Mouse (Mus musculus) liver, embryonic 16.5 days (tissue): Measurements from ENCODE around the gene Kdm6b. TPM values are rescaled to one million over a fixed set of nuclear protein-coding genes. Genes with fewer than 3 reads are reported as not detected.
A peak's percentile ranks its signal among the peaks of the same experiment; 100 is the strongest.

Experiments used
- ATAC-seq: fragments of 200-750 bp; cut with Nextera tagmentation; 2 replicates; pipeline ENCODE4 v1.8.0; 2017; ENCODE audit warnings: low read depth, mild to moderate bottlenecking, moderate number of reproducible peaks, moderate library complexity
- H3K27ac ChIP-seq: fragments of 300-500 bp; sonication (generic); 2 replicates; pipeline ENCODE4 v1.5.1; 2014; ENCODE audit warnings: mild to moderate bottlenecking, low read length
- H3K27me3 ChIP-seq: fragments of 300-500 bp; sonication (generic); 2 replicates; pipeline ENCODE4 v1.6.1; 2014; ENCODE audit warnings: low read depth, low read length, mixed read lengths; ENCODE audit not compliant: control insufficient read depth, insufficient read depth
- H3K36me3 ChIP-seq: fragments of 300-500 bp; sonication (generic); 2 replicates; pipeline ENCODE4 v1.6.1; 2014; ENCODE audit warnings: mild to moderate bottlenecking; ENCODE audit not compliant: control insufficient read depth, insufficient read depth
- H3K4me1 ChIP-seq: fragments of 300-500 bp; sonication (generic); 2 replicates; pipeline ENCODE4 v1.6.1; 2014; ENCODE audit warnings: low read depth, low read length, mixed read lengths; ENCODE audit not compliant: control insufficient read depth
- H3K4me2 ChIP-seq: fragments of 300-500 bp; sonication (generic); 2 replicates; pipeline ENCODE4 v1.6.1; 2014; ENCODE audit warnings: low read depth, low read length, mixed read lengths
- H3K4me3 ChIP-seq: fragments of 300-500 bp; sonication (generic); 2 replicates; pipeline ENCODE4 v1.5.1; 2014; ENCODE audit warnings: low read depth, mild to moderate bottlenecking, low read length
- H3K9ac ChIP-seq: fragments of 300-500 bp; sonication (generic); 2 replicates; pipeline ENCODE4 v1.6.1; 2014; ENCODE audit warnings: low read depth, low read length
- H3K9me3 ChIP-seq: fragments of 300-500 bp; sonication (generic); replicated peaks from 2 replicates; pipeline ENCODE4 v1.6.1; 2016; ENCODE audit warnings: low read length; ENCODE audit not compliant: control insufficient read depth
- WGBS: fragments of 180-500 bp; shearing (Covaris S2); extraction: QIAGEN DNeasy Blood & Tissue Kit; methylation state at CpG from one replicate; pipeline ENCODE4 v1.1.7; 2014; ENCODE audit not compliant: insufficient replicate concordance; 5-methylcytosine and 5-hydroxymethylcytosine counted together
- polyA plus RNA-seq: library from polyadenylated mRNA; unstranded; fragments of >200 nt; fragmentation: Nextera tagmentation; extraction: Ambion mirVana; gene quantifications from 2 replicates; pipeline ENCODE4 v1.2.1, GENCODE M21; 2015

The Kdm6b gene
- polyA plus RNA-seq, 1 experiment from 2014 or later: 4.1 TPM

GRCm38 (mm10) chr11:69366855-69367615 lies 46.4 kb downstream of the Kdm6b start:
- H3K27ac ChIP-seq: peak overlapping the region; percentile 76
- 1% methylated on average over 22 of the region's 22 CpGs for WGBS
- no peak for ATAC-seq
- peak overlapping the region; percentile 73 for H3K4me3 ChIP-seq
- peaks cover 50% of the 10 kb centered on the region for H3K27me3 ChIP-seq
- peak overlapping the region; percentile 38 for H3K9ac ChIP-seq
- H3K36me3 ChIP-seq: no peaks in the 10 kb centered on the region
- no peaks in the 10 kb centered on the region for H3K9me3 ChIP-seq
- peaks cover 45% of the 10 kb centered on the region for H3K4me1 ChIP-seq
- H3K4me2 ChIP-seq: peak overlapping the region; percentile 89

DNA sequence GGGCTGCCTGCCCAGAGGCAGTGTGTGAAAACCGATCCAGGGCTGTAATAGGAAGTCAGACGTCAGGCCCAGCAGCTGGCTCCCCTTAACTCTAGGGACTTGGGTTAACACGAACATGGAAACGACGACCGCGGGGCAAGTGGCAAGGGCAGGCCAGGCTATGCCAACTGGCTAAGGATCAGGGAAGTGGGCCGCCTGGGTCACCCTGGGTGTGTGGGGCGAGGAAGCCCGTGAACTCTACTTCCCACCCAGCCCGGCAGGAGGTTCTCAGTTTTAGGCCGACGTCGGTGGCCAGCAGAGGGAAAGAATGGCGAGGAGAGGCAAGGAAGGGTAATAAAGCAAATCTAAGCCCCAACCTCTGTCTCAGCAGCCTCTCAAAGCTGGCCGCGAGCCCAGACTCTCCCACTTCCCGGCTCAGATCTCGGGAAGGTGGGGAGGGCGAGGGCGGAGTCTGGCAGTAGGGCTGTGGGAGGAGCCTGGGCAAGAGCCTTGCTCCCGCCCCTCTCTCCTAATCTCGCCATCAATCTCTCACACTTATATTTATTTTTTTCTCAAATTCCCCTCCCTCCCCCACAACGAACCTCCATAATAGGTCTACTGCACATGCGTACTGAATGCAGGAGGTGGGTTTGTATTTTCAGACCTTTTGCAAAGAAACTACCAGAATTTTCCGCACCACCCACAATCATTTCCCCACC lies 47.2 kb downstream of the Kdm6b start:
- Histone ChIP-seq H3K4me1 (peaks cover 38% of the 10 kb centered on the region), H3K36me3 (no peaks in the 10 kb centered on the region), H3K27me3 (peaks cover 45% of the 10 kb centered on the region), H3K4me3 (peak overlapping the region; percentile 73), H3K9me3 (no peaks in the 10 kb centered on the region), H3K4me2 (peak overlapping the region; percentile 89), H3K27ac (peak overlapping the region; percentile 58), H3K9ac (peak overlapping the region; percentile 53)
- ATAC-seq: peak; percentile 67
- WGBS: under 1% methylated on average over 26 of the region's 26 CpGs

- peaks cover 43% of the 10 kb centered on the region for H3K27me3 ChIP-seq
- ATAC-seq: no peak
- H3K36me3 ChIP-seq: no peaks in the 10 kb centered on the region
- 44% methylated on average over 6 of the region's 6 CpGs for WGBS
- no peaks in the 10 kb centered on the region for H3K9me3 ChIP-seq
- no peak overlapping the region; the same call in 1 of the 2 replicates for H3K4me3 ChIP-seq
- peak overlapping the region; percentile 58 for H3K27ac ChIP-seq
- peak overlapping the region; percentile 53; the same call in 1 of the 2 replicates for H3K9ac ChIP-seq
- peak overlapping the region; percentile 89 for H3K4me2 ChIP-seq
- peaks cover 32% of the 10 kb centered on the region for H3K4me1 ChIP-seq
Observed at GRCm38 (mm10) chr11:69365722-69366121, 47.8 kb downstream of the Kdm6b start.

DNA sequence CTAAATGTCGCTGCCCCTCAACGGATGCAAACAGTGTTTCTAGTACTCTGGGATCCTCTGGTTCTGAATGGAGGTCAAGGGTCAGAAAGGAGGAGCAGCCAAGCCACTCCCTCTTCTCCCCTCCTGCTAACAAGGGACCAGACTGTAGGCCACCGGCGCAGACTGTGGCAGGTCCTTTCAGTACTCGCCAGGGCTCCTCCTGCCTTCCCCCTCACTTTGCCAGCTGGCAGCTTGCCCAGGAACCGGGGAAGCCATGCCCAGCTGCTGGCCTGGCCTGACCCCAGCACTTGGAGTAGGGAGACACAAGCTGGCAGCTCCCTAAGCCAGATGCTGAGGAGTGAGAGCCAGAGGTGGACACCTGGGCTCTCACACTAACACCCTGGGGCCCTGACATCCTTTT lies 48.6 kb downstream of the Kdm6b start:
- Histone ChIP-seq H3K27me3 (peaks cover 39% of the 10 kb centered on the region), H3K9ac (no peak overlapping the region), H3K4me2 (peak overlapping the region; percentile 10; the same call in 1 of the 2 replicates), H3K27ac (peak overlapping the region; percentile 59), H3K36me3 (no peaks in the 10 kb centered on the region), H3K9me3 (no peaks in the 10 kb centered on the region), H3K4me3 (peak overlapping the region; percentile 14), H3K4me1 (peaks cover 30% of the 10 kb centered on the region)
- peak; percentile 63 for ATAC-seq
- WGBS: 25% methylated on average over 6 of the region's 6 CpGs

- Histone ChIP-seq H3K27ac (peak overlapping the region; percentile 59), H3K9ac (no peak overlapping the region)
Observed at GRCm38 (mm10) chr11:69364376-69364775, 49.1 kb downstream of the Kdm6b start.

GRCm38 (mm10) chr11:69362479-69362878 lies 51.0 kb downstream of the Kdm6b start:
- H3K9ac ChIP-seq: no peak overlapping the region
- no peaks in the 10 kb centered on the region for H3K9me3 ChIP-seq
- no peak overlapping the region for H3K4me3 ChIP-seq
- 88% methylated on average over 2 of the region's 2 CpGs for WGBS
- H3K4me2 ChIP-seq: no peak overlapping the region
- peaks cover 21% of the 10 kb centered on the region for H3K4me1 ChIP-seq
- H3K36me3 ChIP-seq: no peaks in the 10 kb centered on the region
- H3K27ac ChIP-seq: no peak overlapping the region
- H3K27me3 ChIP-seq: peaks cover 17% of the 10 kb centered on the region
- ATAC-seq: no peak

More at GRCm38 (mm10) chr11:69364376-69364775, 49.1 kb downstream of the Kdm6b start:
- peaks cover 34% of the 10 kb centered on the region for H3K27me3 ChIP-seq
- no peaks in the 10 kb centered on the region for H3K36me3 ChIP-seq
- WGBS: 49% methylated on average over 8 of the region's 8 CpGs
- no peaks in the 10 kb centered on the region for H3K9me3 ChIP-seq
- peaks cover 30% of the 10 kb centered on the region for H3K4me1 ChIP-seq
- peak overlapping the region; percentile 14 for H3K4me3 ChIP-seq
- peak; percentile 55 for ATAC-seq
- H3K4me2 ChIP-seq: peak overlapping the region; percentile 10; the same call in 1 of the 2 replicates

DNA sequence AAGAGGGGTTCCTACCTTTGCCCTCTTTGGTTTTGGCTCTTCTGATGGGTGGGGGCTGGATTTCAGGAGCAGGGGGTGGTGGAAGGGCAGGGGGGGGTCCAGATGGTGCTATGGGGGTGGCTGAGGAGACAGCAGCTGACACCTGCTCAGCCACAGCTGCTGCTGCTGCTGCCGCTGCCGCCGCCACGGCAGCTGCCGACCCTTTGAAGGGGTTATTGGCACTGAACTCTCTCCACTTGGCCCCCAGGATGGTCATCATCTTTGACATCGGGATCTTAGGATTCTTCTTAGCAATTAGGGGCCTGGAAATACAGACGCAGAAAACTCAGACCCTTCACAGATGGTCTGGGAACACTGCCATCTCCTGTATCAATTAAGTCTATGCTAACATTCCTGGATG lies 51.5 kb downstream of the Kdm6b start:
- no peak for ATAC-seq
- no peaks in the 10 kb centered on the region for H3K36me3 ChIP-seq
- H3K27ac ChIP-seq: no peak overlapping the region
- H3K4me3 ChIP-seq: no peak overlapping the region
- H3K9me3 ChIP-seq: no peaks in the 10 kb centered on the region
- no peak overlapping the region for H3K4me2 ChIP-seq
- H3K4me1 ChIP-seq: peaks cover 17% of the 10 kb centered on the region
- peaks cover 12% of the 10 kb centered on the region for H3K27me3 ChIP-seq
- no peak overlapping the region for H3K9ac ChIP-seq
- WGBS: 82% methylated on average over 7 of the region's 7 CpGs

DNA sequence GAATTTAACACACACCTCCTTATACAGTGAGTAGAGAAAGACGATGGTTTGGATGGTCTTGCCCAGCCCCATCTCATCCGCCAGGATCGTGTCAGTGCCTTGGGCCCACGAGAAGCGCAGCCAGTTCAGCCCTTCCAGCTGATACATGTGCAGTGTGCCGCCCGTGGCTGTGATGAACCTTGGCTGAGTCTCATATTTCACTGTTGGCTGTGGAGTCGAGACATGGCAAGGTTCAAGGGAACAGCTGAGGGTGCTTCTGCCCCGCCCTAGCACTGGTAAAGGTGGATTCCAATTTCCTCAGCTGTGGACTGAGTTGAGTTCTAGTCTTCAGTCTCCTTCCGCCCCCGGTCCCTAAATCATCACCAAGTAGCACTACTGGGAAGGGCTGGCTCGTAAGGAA lies 55.8 kb downstream of the Kdm6b start:
- 76% methylated on average over 12 of the region's 12 CpGs for WGBS
- no peak overlapping the region for H3K4me3 ChIP-seq
- no peak overlapping the region for H3K27ac ChIP-seq
- H3K4me1 ChIP-seq: no peaks in the 10 kb centered on the region
- H3K36me3 ChIP-seq: 0 out of 2 replicates have a peak, but pooled peaks cover 3% of the 10 kb centered on the region
- no peak overlapping the region for H3K9ac ChIP-seq
- no peaks in the 10 kb centered on the region for H3K27me3 ChIP-seq
- no peak overlapping the region for H3K4me2 ChIP-seq
- ATAC-seq: no peak
- no peaks in the 10 kb centered on the region for H3K9me3 ChIP-seq

- H3K4me3 ChIP-seq: no peak overlapping the region
- 0 out of 2 replicates have a peak, but pooled peaks cover 3% of the 10 kb centered on the region for H3K36me3 ChIP-seq
- no peaks in the 10 kb centered on the region for H3K9me3 ChIP-seq
- no peak overlapping the region for H3K27ac ChIP-seq
- ATAC-seq: no peak
- 78% methylated on average over 5 of the region's 5 CpGs for whole genome bisulfite sequencing
- H3K4me2 ChIP-seq: no peak overlapping the region
- no peaks in the 10 kb centered on the region for H3K27me3 ChIP-seq
- no peak overlapping the region for H3K9ac ChIP-seq
- H3K4me1 ChIP-seq: no peaks in the 10 kb centered on the region
Observed at GRCm38 (mm10) chr11:69356544-69356943, 56.9 kb downstream of the Kdm6b start.
